Mouse (Mus musculus) gastrocnemius, adult 2 months (tissue): ENCODE measurements around the gene Eri2. TPM values are rescaled to one million over a fixed set of nuclear protein-coding genes. Genes with fewer than 3 reads are reported as not detected.
A peak's percentile ranks its signal among the peaks of the same experiment; 100 is the strongest.

Experiments used
- DNase-seq: peaks from one replicate; pipeline ENCODE4 v3.0.0; 2022
- H3K27ac ChIP-seq: fragments of 200-600 bp; 2 replicates; pipeline ENCODE4 v1.8.1; 2022; ENCODE audit warnings: mild to moderate bottlenecking
- H3K4me3 ChIP-seq: fragments of 200-600 bp; 2 replicates; pipeline ENCODE4 v1.8.1; 2022; ENCODE audit warnings: mild to moderate bottlenecking, moderate library complexity
- CTCF ChIP-seq: fragments of 200-600 bp; IDR thresholded peaks from 2 replicates; pipeline ENCODE4 v1.8.1; 2022; ENCODE audit warnings: antibody characterized with exemption, mild to moderate bottlenecking, moderate library complexity
- intact Hi-C: fragments of 180-260 bp; cut with DNase I; formaldehyde crosslinking; loops from one replicate; pipeline ENCODE4 v1.15.1; 2025
- total RNA-seq, 2 experiments: library from RNA; stranded (reverse); gene quantifications; 2 replicates each; pipeline ENCODE4 v1.2.3; 2021

Eri2 gene
- total RNA-seq, 2 experiments from 2014 or later: 1.0 to 1.2 TPM

DNA sequence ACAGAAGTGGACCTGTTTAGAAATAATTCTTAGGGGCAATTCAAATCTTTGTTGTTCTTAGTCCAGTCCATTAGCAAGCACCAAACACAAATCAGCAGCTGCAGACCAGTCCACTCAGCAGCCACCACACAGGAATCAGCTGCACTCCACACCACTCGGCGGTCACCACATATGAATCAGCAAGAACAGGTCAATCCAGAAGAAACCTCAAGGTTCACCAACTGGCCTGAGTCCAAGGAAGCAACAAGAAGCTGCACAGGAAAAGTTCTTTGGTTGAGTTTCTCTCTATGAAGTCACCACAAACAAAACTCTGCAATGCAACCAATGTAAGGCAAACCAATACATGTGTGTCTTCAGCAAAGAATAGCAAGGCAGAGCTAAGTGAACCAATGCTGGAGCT is 66.2 kb downstream of the Eri2 start:
- no peak for TF ChIP-seq CTCF
- Histone ChIP-seq H3K27ac (no peak overlapping the region), H3K4me3 (no peak overlapping the region)
- intact Hi-C loops: no loop called here
- no peak for DNase-seq

DNA sequence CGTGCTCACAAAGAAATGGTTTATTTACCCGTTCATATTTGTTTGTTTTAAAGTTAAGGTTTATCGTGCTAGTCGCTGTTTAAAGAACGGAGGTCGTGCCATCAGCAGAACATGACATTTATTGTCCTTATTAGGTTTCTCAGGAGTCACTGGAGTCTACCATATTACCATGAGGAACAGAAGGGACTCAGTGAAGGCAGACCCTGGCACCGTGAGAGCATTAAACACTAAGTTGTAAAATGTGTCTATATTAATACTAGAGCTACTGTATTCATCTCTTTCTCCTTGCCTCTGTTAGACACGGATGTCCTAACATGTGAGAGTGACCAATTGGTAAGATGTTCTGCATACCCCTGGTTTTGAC is 72.9 kb downstream of the Eri2 start:
- DNase-seq: no peak
- TF ChIP-seq CTCF: no peak
- H3K4me3 ChIP-seq: peak overlapping the region; percentile 73
- intact Hi-C loops: no loop called here
- H3K27ac ChIP-seq: peak overlapping the region; percentile 84

DNA sequence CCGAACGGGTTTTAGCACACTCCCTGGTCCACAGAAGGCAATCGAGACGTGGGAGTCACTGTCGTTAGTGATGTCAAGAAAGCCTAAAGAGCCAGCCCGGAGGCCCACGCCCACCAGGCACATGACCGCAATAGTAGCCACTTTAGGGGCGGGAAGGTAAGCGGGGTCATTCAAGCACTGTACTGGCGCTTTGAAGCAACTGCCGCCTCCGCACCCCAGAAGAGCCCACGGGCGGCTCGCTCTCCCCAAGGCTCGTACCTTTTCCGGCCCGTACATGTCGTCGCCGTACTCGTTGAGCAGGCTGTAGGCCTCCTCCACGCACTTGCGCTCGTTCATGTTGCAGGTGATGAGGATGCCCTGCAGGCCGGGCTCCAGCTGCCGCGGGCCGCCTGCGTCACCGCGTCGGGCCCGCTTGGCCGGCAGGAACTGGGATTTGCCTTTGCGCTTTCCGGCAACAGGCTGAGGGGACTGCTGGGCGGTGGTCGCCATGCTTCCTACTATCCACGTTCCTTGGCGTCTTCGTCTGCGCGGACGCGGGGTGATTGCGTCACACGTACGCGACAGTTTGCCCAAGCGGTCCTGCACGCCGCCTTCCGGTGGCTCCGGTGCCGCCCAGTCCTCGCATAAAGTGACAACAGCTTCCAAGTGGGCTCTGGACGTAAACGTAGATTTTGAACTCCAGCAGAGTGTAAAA is 73.5 kb downstream of the Eri2 start, which contains the start of gene Thumpd1:
Thumpd1 (minus strand) TSS at position 546 of the 694 bp plus-strand sequence.
- DNase-seq: peak; percentile 95
- Histone ChIP-seq H3K4me3 (peak within 1 kb of the TSS; percentile 73), H3K27ac (peak within 1 kb of the TSS; percentile 84)
- TF ChIP-seq CTCF: peak; percentile 72
- intact Hi-C loops: no loop called here

Other genes with a start within 250 kb of the Eri2 start
- not detected for gene Acsm2, start 239.7 kb downstream of the Eri2 start, total RNA-seq
- under 1 TPM in 1 of 2 experiments, not detected in 1; 0.13 TPM for gene Acsm1, start 187.0 kb downstream of the Eri2 start, total RNA-seq
- not detected for gene Acsm4, start 104.0 kb downstream of the Eri2 start, total RNA-seq
- gene Thumpd1, start 73.3 kb downstream of the Eri2 start, total RNA-seq: 10 to 100 TPM; 18.3 to 18.4 TPM
- under 1 TPM; 0.31 to 0.66 TPM for gene Acsm3, start 33.1 kb downstream of the Eri2 start, total RNA-seq
- gene Rexo5, start 52 bp downstream of the Eri2 start, total RNA-seq: under 1 TPM; 0.64 to 0.71 TPM
- 10 to 100 TPM; 11.8 to 12.8 TPM for gene Lyrm1, start 101.8 kb upstream of the Eri2 start, total RNA-seq
- 10 to 100 TPM; 16.8 to 25.3 TPM for gene Dcun1d3, start 102.2 kb upstream of the Eri2 start, total RNA-seq